Mouse (Mus musculus) cortical plate, adult 2 months (tissue): ENCODE measurements around the gene Ptcra.

Experiments
- CTCF ChIP-seq: fragments of 200-500 bp; IDR thresholded peaks from 2 replicates; pipeline ENCODE4 v1.5.1; 2011; ENCODE audit warnings: mild to moderate bottlenecking, control low read depth, low read length; ENCODE audit not compliant: insufficient read depth; ENCODE audit errors: extremely low read depth
- POLR2A ChIP-seq: fragments of 200-500 bp; IDR thresholded peaks from 2 replicates; pipeline ENCODE4 v1.6.1; 2011; ENCODE audit warnings: mild to moderate bottlenecking, low read length, control low read depth; ENCODE audit not compliant: insufficient read depth; ENCODE audit errors: extremely low read depth

GRCm38 (mm10) chr17:46809131-46809830 is 45.8 kb upstream of the Ptcra start:
- no peak for TF ChIP-seq CTCF
- no peak for TF ChIP-seq POLR2A
